Mouse (Mus musculus): ENCODE data around the gene Myo18b. TPM values are rescaled to one million over a fixed set of nuclear protein-coding genes. Genes with fewer than 3 reads are reported as not detected.
A peak's percentile ranks its signal among the peaks of the same experiment; 100 is the strongest.

The Myo18b gene
- polyA plus RNA-seq, 1 experiment, result not detected

DNA sequence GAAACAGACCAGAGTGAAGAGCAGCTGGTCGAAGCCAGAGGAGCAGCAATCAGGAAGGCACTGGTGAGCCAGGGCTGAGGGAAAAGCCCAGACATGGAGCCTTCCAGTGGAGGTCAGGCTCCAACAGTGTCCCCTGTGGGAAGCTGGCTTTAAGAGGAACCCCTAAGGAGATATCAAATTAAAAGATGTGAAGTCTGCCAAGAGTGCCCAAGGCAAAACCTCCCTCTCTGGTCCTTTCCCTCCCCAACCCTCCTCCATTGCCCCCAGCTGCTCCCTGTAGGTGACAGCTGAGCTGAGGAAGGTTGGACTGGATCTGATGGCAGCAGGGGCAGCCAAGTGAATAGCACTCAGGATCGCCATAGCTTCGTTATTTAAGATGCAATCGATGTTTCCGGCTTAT lies 161.1 kb downstream of the Myo18b start:
- TF ChIP-seq CTCF (IDR thresholded peaks at IDR 0.05; ENCODE audit: borderline replicate concordance, insufficient read depth, low read length), result no peak
- TF ChIP-seq POLR2A (IDR thresholded peaks at IDR 0.05; ENCODE audit: low read depth, low read length), result no peak
- H3K4me1 ChIP-seq (ENCODE audit: control insufficient read depth, insufficient read depth, low read length), result no peaks in the 10 kb centered on the region
- no peak overlapping the region for H3K27ac ChIP-seq (ENCODE audit: insufficient read depth, low read length)
- no peak overlapping the region for H3K4me3 ChIP-seq (ENCODE audit: insufficient read depth, low read length)

DNA sequence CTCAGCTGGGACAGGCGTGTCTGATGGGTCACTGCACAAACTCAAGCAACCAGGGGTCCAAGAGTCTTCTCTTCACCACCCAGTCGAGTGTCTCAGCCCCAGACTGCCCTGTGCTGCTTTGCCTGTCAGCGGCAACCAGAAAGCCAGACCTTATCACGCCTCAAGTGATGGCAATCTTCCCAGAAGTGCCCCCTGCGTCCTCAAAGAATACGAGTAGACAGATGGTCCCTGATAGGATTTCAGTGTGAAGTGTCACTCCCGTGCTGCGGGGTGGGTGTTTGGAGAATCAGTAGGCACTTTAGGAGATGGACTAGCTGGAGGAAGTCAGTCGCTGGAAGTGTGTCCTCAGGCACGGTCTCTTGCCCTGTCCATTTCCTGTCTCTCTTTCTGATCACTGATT lies 165.6 kb downstream of the Myo18b start:
- Histone ChIP-seq H3K4me1 (ENCODE audit: control insufficient read depth, insufficient read depth, low read length) (no peaks in the 10 kb centered on the region), H3K4me3 (ENCODE audit: insufficient read depth, low read length) (no peak overlapping the region)
- TF ChIP-seq CTCF (IDR thresholded peaks at IDR 0.05; ENCODE audit: borderline replicate concordance, insufficient read depth, low read length) (no peak), POLR2A (IDR thresholded peaks at IDR 0.05; ENCODE audit: low read depth, low read length) (no peak)

DNA sequence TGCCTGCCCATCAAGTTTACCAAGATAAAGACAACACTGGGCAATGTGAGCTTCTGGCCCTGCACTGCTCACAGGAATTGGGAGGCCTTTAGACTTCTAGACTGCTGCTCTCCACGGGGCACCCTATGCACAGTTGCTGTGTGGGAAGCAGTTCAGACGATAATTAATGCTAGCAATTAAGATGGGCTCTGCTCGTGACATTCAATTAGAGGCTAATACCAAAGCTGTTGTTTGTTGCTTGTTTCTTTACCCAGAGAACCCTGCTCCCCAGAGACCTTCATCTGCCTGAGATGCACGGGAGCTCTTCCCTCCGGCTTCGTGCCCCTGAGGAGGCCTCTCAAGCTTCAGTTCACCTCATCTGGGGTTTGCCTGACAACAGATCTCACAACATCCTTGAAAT lies 167.7 kb downstream of the Myo18b start:
- no peak overlapping the region for H3K27ac ChIP-seq (ENCODE audit: insufficient read depth, low read length)
- TF ChIP-seq POLR2A (IDR thresholded peaks at IDR 0.05; ENCODE audit: low read depth, low read length) (no peak), CTCF (IDR thresholded peaks at IDR 0.05; ENCODE audit: borderline replicate concordance, insufficient read depth, low read length) (no peak)
- no peaks in the 10 kb centered on the region for H3K4me1 ChIP-seq (ENCODE audit: control insufficient read depth, insufficient read depth, low read length)

More for the DNA sequence above, 165.6 kb downstream of the Myo18b start:
- no peak overlapping the region for H3K27ac ChIP-seq (ENCODE audit: insufficient read depth, low read length)

DNA sequence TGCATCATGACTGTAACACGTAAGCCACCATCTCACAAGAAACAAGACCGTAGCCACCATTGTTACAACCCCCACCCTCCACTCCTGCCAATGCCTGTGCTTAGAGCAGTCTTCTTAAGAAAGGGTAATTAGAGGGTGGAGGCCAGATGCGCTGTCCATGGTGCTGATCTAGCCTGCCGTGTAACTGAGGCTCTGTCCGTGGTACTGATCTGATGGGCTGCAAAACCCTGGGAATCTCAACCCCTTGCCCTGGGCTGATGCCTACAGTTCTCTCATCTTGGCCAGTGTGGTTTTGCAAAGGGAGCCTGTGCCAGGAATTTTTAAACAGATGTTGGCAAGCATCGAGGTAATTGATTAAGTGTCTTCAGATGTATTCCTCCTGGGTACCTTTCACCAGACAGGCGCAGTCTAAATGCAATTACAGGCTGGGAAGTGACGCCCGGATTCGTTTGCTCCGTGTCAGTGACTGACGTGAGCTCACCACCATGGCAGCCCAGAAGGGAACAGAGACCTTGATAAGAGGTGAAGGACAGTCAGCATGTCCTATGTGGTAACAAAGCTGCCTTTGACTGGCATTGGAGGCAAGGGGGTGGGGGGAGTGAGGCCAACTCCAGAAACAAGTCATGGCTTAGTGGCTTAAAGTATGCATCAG lies 177.4 kb downstream of the Myo18b start:
- peak; percentile 13; the same call in 1 of the 2 replicates for TF ChIP-seq CTCF (IDR thresholded peaks at IDR 0.05; ENCODE audit: borderline replicate concordance, insufficient read depth, low read length)
- TF ChIP-seq POLR2A (IDR thresholded peaks at IDR 0.05; ENCODE audit: low read depth, low read length), result no peak
- Histone ChIP-seq H3K4me3 (ENCODE audit: insufficient read depth, low read length) (no peak overlapping the region), H3K27ac (ENCODE audit: insufficient read depth, low read length) (no peak overlapping the region), H3K4me1 (ENCODE audit: control insufficient read depth, insufficient read depth, low read length) (no peaks in the 10 kb centered on the region)

More for the DNA sequence above, 167.7 kb downstream of the Myo18b start:
- no peak overlapping the region for H3K4me3 ChIP-seq (ENCODE audit: insufficient read depth, low read length)

DNA sequence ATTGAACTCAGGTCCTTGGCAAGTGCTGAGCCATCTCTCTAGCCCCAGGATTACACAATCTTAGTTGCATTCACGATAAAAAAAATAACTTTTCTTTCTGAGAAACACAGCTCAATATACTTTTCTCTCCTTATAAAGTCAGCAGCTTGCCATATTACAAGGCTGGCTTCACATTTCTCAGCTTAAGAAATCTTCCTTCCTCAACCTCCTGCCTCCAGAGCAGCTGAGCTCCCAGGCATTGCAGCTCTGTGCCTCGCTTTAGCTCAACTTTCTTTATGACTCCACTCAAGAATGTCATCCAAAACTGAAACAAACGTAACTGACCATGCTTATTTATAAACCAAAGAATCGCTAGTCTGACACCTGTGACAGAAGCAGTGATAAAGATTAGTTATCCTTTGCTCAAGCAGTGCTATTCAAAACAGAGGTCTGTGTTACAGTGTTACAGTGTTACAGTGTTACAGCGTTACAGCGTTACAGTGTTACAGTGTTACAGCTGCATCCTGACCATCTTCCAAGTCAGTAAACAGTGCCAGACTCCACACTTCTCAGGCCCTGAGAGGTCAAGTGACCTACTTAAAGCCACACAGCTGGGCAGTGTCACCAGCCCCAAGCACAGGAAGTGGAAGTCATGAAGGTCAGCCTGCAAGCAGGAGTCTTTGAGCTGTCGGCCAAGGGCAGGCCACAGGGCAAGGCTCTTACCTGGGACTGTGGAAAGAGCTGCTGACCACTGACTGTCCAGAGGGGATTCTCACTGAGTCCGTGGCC lies 181.3 kb downstream of the Myo18b start:
- Histone ChIP-seq H3K4me3 (ENCODE audit: insufficient read depth, low read length) (no peak overlapping the region), H3K27ac (ENCODE audit: insufficient read depth, low read length) (no peak overlapping the region), H3K4me1 (ENCODE audit: control insufficient read depth, insufficient read depth, low read length) (no peaks in the 10 kb centered on the region)
- TF ChIP-seq CTCF (IDR thresholded peaks at IDR 0.05; ENCODE audit: borderline replicate concordance, insufficient read depth, low read length), result no peak
- no peak for TF ChIP-seq POLR2A (IDR thresholded peaks at IDR 0.05; ENCODE audit: low read depth, low read length)

DNA sequence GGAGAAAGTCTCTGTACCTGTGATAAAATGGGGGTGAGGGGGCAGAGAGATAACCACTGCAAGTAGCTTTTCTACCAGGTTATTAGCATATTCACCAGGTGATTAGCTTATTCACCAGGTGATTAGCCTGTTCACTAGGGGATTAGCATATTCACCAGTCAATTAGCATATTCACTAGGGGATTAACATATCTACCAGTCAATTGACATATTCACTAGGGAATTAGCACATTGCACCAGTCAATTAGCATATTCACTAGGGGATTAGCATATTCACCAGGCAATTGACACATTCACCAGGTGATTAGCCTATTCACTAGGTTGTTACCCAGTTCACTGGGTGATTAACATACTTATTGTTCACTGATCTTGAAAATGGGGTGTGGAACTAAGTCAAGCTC lies 186.3 kb downstream of the Myo18b start:
- Histone ChIP-seq H3K4me1 (ENCODE audit: control insufficient read depth, insufficient read depth, low read length) (no peaks in the 10 kb centered on the region), H3K27ac (ENCODE audit: insufficient read depth, low read length) (no peak overlapping the region), H3K4me3 (ENCODE audit: insufficient read depth, low read length) (no peak overlapping the region)
- no peak for TF ChIP-seq CTCF (IDR thresholded peaks at IDR 0.05; ENCODE audit: borderline replicate concordance, insufficient read depth, low read length)
- TF ChIP-seq POLR2A (IDR thresholded peaks at IDR 0.05; ENCODE audit: low read depth, low read length), result no peak

DNA sequence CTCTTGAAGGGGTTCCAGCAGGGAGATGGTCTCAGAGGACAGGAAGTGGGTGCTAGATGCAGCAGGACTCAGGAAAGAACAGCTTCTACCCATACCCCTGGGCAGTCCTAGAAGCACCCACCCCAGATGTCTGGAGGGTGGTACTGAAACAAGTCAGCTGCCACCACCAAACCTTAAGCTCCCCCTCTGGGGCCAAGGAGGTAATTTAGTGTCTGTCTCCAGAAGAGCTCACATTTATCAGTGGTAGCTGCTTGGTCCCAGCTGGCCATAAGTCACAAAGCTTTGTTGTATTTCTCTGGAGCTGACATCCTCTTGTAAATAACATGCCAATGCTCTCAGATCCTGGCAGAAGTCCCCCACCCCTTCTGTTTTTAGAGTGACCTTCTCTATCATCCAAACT lies 187.7 kb downstream of the Myo18b start:
- no peak for TF ChIP-seq POLR2A (IDR thresholded peaks at IDR 0.05; ENCODE audit: low read depth, low read length)
- no peak for TF ChIP-seq CTCF (IDR thresholded peaks at IDR 0.05; ENCODE audit: borderline replicate concordance, insufficient read depth, low read length)
- H3K4me1 ChIP-seq (ENCODE audit: control insufficient read depth, insufficient read depth, low read length), result no peaks in the 10 kb centered on the region
- H3K27ac ChIP-seq (ENCODE audit: insufficient read depth, low read length), result no peak overlapping the region
- no peak overlapping the region for H3K4me3 ChIP-seq (ENCODE audit: insufficient read depth, low read length)

DNA sequence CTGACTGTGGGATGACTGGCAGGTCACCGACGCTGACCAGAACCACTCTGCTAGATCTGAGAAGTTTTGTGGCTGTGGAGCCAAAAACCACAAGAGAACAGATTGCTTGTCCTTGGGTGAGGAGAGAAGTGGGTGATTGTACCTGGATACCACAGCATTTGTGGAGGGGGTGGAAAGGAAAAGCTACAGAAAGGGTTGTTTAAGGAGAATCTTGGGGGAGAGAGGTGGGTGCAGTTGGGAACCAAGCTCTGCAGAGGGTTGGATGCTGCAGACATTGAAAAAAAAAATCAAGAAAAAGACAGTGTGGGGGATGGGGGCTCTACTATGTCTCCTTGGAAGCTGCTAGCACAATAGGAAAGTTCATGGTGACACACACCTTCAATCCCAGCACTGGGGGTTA lies 188.7 kb downstream of the Myo18b start:
- Histone ChIP-seq H3K27ac (ENCODE audit: insufficient read depth, low read length) (no peak overlapping the region), H3K4me3 (ENCODE audit: insufficient read depth, low read length) (no peak overlapping the region), H3K4me1 (ENCODE audit: control insufficient read depth, insufficient read depth, low read length) (no peaks in the 10 kb centered on the region)
- TF ChIP-seq CTCF (IDR thresholded peaks at IDR 0.05; ENCODE audit: borderline replicate concordance, insufficient read depth, low read length), result no peak
- TF ChIP-seq POLR2A (IDR thresholded peaks at IDR 0.05; ENCODE audit: low read depth, low read length), result no peak

DNA sequence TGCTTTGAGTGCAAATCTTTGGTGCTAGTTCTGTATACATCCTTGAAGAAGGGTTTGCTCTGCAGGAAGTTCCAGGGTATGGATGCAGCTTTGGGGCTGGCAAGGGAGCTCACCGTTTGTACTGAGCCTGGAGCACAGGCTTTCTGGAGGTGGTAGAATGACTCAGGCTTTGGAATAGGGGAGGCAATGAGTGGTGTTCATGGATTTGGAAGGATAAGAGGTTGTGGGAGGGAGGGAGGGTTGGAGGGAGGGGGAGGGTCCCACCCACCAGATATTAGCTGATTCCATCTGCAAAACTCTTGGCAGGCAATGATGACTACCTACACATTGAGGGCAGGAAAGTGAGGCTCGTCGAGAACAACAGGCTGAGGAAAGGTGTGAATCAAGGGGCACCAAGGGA lies 195.4 kb downstream of the Myo18b start:
- no peak overlapping the region for H3K27ac ChIP-seq (ENCODE audit: insufficient read depth, low read length)
- H3K4me1 ChIP-seq (ENCODE audit: control insufficient read depth, insufficient read depth, low read length), result no peaks in the 10 kb centered on the region
- H3K4me3 ChIP-seq (ENCODE audit: insufficient read depth, low read length), result no peak overlapping the region
- TF ChIP-seq CTCF (IDR thresholded peaks at IDR 0.05; ENCODE audit: borderline replicate concordance, insufficient read depth, low read length) (no peak), POLR2A (IDR thresholded peaks at IDR 0.05; ENCODE audit: low read depth, low read length) (no peak)

DNA sequence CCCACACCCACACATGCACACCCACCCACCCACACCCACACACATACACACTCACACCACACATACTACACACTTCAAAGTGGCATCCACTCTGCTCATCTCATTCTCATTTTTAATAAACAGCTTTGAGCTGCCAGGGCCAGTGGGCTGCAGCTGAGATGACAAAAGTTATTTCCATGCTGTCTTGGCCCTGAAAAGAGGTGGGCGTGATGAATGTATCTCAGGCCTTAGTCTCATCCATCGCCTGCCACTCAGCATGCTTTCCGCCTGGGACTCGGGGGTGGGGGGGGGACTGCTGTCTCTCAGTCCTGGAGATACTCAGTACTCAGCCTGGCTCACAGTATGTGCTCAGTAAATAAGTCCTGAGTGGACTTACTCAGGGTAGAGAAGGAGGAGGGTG lies 199.5 kb downstream of the Myo18b start:
- no peaks in the 10 kb centered on the region for H3K4me1 ChIP-seq (ENCODE audit: control insufficient read depth, insufficient read depth, low read length)
- no peak overlapping the region for H3K4me3 ChIP-seq (ENCODE audit: insufficient read depth, low read length)
- no peak overlapping the region for H3K27ac ChIP-seq (ENCODE audit: insufficient read depth, low read length)
- no peak for TF ChIP-seq POLR2A (IDR thresholded peaks at IDR 0.05; ENCODE audit: low read depth, low read length)
- TF ChIP-seq CTCF (IDR thresholded peaks at IDR 0.05; ENCODE audit: borderline replicate concordance, insufficient read depth, low read length), result no peak

Measured in embryonic fibroblast, embryonic 13.5 days (primary cell).